Mouse (Mus musculus): ENCODE results near the gene Sphk2. TPM values are rescaled to one million over a fixed set of nuclear protein-coding genes. Genes with fewer than 3 reads are reported as not detected.
"Not testable (repeated sequence)": the region's sequence is repeated elsewhere in the genome, so short reads cannot be mapped to it uniquely, and the experiment has no call there.

Gene Sphk2
- polyA plus RNA-seq, 1 experiment from 2014 or later, result 45.5 TPM

GRCm38 (mm10) chr7:45677627-45678295 is 40.0 kb downstream of the Sphk2 start:
- Histone ChIP-seq H3K27me3 (ENCODE audit: low read depth, poor library complexity, severe bottlenecking) (no peaks in the 10 kb centered on the region), H3K4me1 (peaks cover 8% of the 10 kb centered on the region), H3K36me3 (no peaks in the 10 kb centered on the region), H3K9me3 (replicated peaks) (no peaks in the 10 kb centered on the region), H3K4me3 (no peak overlapping the region), H3K27ac (no peak overlapping the region)
- DNase-seq (ENCODE audit: low spot score), result no peak
- WGBS, result 75% methylated on average over 7 of the region's 7 CpGs

GRCm38 (mm10) chr7:45668921-45669320 is 48.9 kb downstream of the Sphk2 start:
- Histone ChIP-seq H3K27me3 (ENCODE audit: low read depth, poor library complexity, severe bottlenecking) (no peaks in the 10 kb centered on the region), H3K27ac (no peak overlapping the region), H3K4me1 (peaks cover 20% of the 10 kb centered on the region), H3K4me3 (no peak overlapping the region), H3K36me3 (no peaks in the 10 kb centered on the region), H3K9me3 (replicated peaks) (no peaks in the 10 kb centered on the region)
- WGBS, result 96% methylated on average over 9 of the region's 9 CpGs
- DNase-seq (ENCODE audit: low spot score), result no peak

GRCm38 (mm10) chr7:45667761-45668160 is 50.0 kb downstream of the Sphk2 start:
- peaks cover 20% of the 10 kb centered on the region for H3K4me1 ChIP-seq
- no peaks in the 10 kb centered on the region for H3K9me3 ChIP-seq (replicated peaks)
- 71% methylated on average over 14 of the region's 14 CpGs for WGBS
- no peak overlapping the region for H3K4me3 ChIP-seq
- H3K27ac ChIP-seq, result no peak overlapping the region
- no peak for DNase-seq (ENCODE audit: low spot score)
- no peaks in the 10 kb centered on the region for H3K27me3 ChIP-seq (ENCODE audit: low read depth, poor library complexity, severe bottlenecking)
- no peaks in the 10 kb centered on the region for H3K36me3 ChIP-seq

- Histone ChIP-seq H3K27ac (peak within 1 kb of the TSS; percentile 27; the same call in 1 of the 2 replicates), H3K4me3 (no peak within 1 kb of the TSS), H3K4me1 (peaks cover 20% of the 10 kb centered on the region), H3K36me3 (no peaks in the 10 kb centered on the region), H3K9me3 (replicated peaks) (no peaks in the 10 kb centered on the region), H3K27me3 (ENCODE audit: low read depth, poor library complexity, severe bottlenecking) (no peaks in the 10 kb centered on the region)
- 85% methylated on average over 7 of the region's 7 CpGs for WGBS
- DNase-seq (ENCODE audit: low spot score), result no peak
Observed at GRCm38 (mm10) chr7:45666161-45666560, 51.6 kb downstream of the Sphk2 start, which contains the start of gene Fut2. Gene Fut2 (minus strand): TSS chr7:45666394.

- Histone ChIP-seq H3K27me3 (ENCODE audit: low read depth, poor library complexity, severe bottlenecking) (no peaks in the 10 kb centered on the region), H3K4me3 (no peak overlapping the region), H3K9me3 (replicated peaks) (no peaks in the 10 kb centered on the region), H3K4me1 (peaks cover 20% of the 10 kb centered on the region), H3K36me3 (no peaks in the 10 kb centered on the region), H3K27ac (peak overlapping the region; percentile 27; the same call in 1 of the 2 replicates)
- no peak for DNase-seq (ENCODE audit: low spot score)
- 45% methylated on average over 13 of the region's 13 CpGs for WGBS
Observed at GRCm38 (mm10) chr7:45665303-45666138, 52.3 kb downstream of the Sphk2 start.

DNA sequence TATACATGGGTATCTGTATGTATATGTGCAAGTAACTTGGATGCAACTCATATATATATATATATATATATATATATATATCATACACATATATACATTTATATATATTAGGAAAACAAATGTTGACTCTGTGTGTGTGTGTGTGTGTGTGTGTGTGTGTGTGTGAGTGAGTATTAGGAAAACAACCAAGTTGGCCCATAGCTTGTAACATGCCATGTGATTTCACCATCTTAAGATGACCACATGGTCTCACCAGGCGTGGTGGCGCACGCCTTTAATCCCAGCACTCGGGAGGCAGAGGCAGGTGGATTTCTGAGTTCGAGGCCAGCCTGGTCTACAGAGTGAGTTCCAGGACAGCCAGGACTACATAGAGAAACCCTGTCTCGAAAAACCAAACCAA is 56.1 kb downstream of the Sphk2 start:
- H3K4me1 ChIP-seq, result peaks cover 20% of the 10 kb centered on the region
- not testable (repeated sequence) for DNase-seq (ENCODE audit: low spot score); H3K9me3 ChIP-seq (replicated peaks); H3K27ac ChIP-seq; H3K27me3 ChIP-seq (ENCODE audit: low read depth, poor library complexity, severe bottlenecking); H3K4me3 ChIP-seq; H3K36me3 ChIP-seq
- 96% methylated on average over 6 of the region's 6 CpGs for WGBS

GRCm38 (mm10) chr7:45660746-45661478 is 56.9 kb downstream of the Sphk2 start:
- H3K27ac ChIP-seq, result no peak overlapping the region
- no peak for DNase-seq (ENCODE audit: low spot score)
- H3K9me3 ChIP-seq (replicated peaks), result no peaks in the 10 kb centered on the region
- 86% methylated on average over 11 of the region's 11 CpGs for WGBS
- no peaks in the 10 kb centered on the region for H3K27me3 ChIP-seq (ENCODE audit: low read depth, poor library complexity, severe bottlenecking)
- no peak overlapping the region for H3K4me3 ChIP-seq
- H3K36me3 ChIP-seq, result no peaks in the 10 kb centered on the region
- H3K4me1 ChIP-seq, result peaks cover 27% of the 10 kb centered on the region

Other genes starting within 250 kb of the Sphk2 start
- 1.8 and 2.2 TPM in 2 replicates for gene Tulp2, start 236.1 kb downstream of the Sphk2 start, polyA plus RNA-seq (2016; fragmentation: Nextera tagmentation; extraction: Ambion mirVana)
- not detected in 2 replicates for gene Gm45808, start 231.2 kb downstream of the Sphk2 start, polyA plus RNA-seq (2016; fragmentation: Nextera tagmentation; extraction: Ambion mirVana)
- 4.9 and 5.8 TPM in 2 replicates for gene Dhdh, start 229.2 kb downstream of the Sphk2 start, polyA plus RNA-seq (2016; fragmentation: Nextera tagmentation; extraction: Ambion mirVana)
- gene Nucb1, start 207.6 kb downstream of the Sphk2 start, polyA plus RNA-seq (2016; fragmentation: Nextera tagmentation; extraction: Ambion mirVana), result 116 and 125 TPM in 2 replicates
- gene Ppp1r15a, start 191.7 kb downstream of the Sphk2 start, polyA plus RNA-seq (2016; fragmentation: Nextera tagmentation; extraction: Ambion mirVana), result 22.4 and 25.7 TPM in 2 replicates
- gene Plekha4, start 191.7 kb downstream of the Sphk2 start, polyA plus RNA-seq (2016; fragmentation: Nextera tagmentation; extraction: Ambion mirVana), result 0.43 and 1.0 TPM in 2 replicates
- 1.0 and 1.1 TPM in 2 replicates for gene Hsd17b14, start 163.1 kb downstream of the Sphk2 start, polyA plus RNA-seq (2016; fragmentation: Nextera tagmentation; extraction: Ambion mirVana)
- 65.8 and 68.0 TPM in 2 replicates for gene Bcat2, start 147.8 kb downstream of the Sphk2 start, polyA plus RNA-seq (2016; fragmentation: Nextera tagmentation; extraction: Ambion mirVana)
- not detected in 2 replicates for gene Fgf21, start 102.5 kb downstream of the Sphk2 start, polyA plus RNA-seq (2016; fragmentation: Nextera tagmentation; extraction: Ambion mirVana)
- not detected in 2 replicates for gene Fut1, start 100.7 kb downstream of the Sphk2 start, polyA plus RNA-seq (2016; fragmentation: Nextera tagmentation; extraction: Ambion mirVana)
- 0.24 TPM in 1 of 2 replicates, not detected in the other for gene Izumo1, start 96.2 kb downstream of the Sphk2 start, polyA plus RNA-seq (2016; fragmentation: Nextera tagmentation; extraction: Ambion mirVana)
- 8.0 and 8.3 TPM in 2 replicates for gene Rasip1, start 90.5 kb downstream of the Sphk2 start, polyA plus RNA-seq (2016; fragmentation: Nextera tagmentation; extraction: Ambion mirVana)
- gene Mamstr, start 78.0 kb downstream of the Sphk2 start, polyA plus RNA-seq (2016; fragmentation: Nextera tagmentation; extraction: Ambion mirVana), result 2.2 and 3.2 TPM in 2 replicates
- gene Fut2, start 51.6 kb downstream of the Sphk2 start, polyA plus RNA-seq (2016; fragmentation: Nextera tagmentation; extraction: Ambion mirVana), result 0.16 and 0.21 TPM in 2 replicates
- 0.16 and 0.39 TPM in 2 replicates for gene Ntn5, start 34.0 kb downstream of the Sphk2 start, polyA plus RNA-seq (2016; fragmentation: Nextera tagmentation; extraction: Ambion mirVana)
- gene Sec1, start 23.6 kb downstream of the Sphk2 start, polyA plus RNA-seq (2016; fragmentation: Nextera tagmentation; extraction: Ambion mirVana), result 0.54 and 0.83 TPM in 2 replicates
- 2.2 and 4.9 TPM in 2 replicates for gene Car11, start 18.2 kb downstream of the Sphk2 start, polyA plus RNA-seq (2016; fragmentation: Nextera tagmentation; extraction: Ambion mirVana)
- 3.7 and 4.7 TPM in 2 replicates for gene Dbp, start 12.9 kb downstream of the Sphk2 start, polyA plus RNA-seq (2016; fragmentation: Nextera tagmentation; extraction: Ambion mirVana)
- gene Rpl18, start 2.5 kb downstream of the Sphk2 start, polyA plus RNA-seq (2016; fragmentation: Nextera tagmentation; extraction: Ambion mirVana), result 1,218 and 1,459 TPM in 2 replicates
- 2.1 and 2.4 TPM in 2 replicates for gene Fam83e, start 3.2 kb upstream of the Sphk2 start, polyA plus RNA-seq (2016; fragmentation: Nextera tagmentation; extraction: Ambion mirVana)
- not detected in 2 replicates for gene Spaca4, start 7.8 kb upstream of the Sphk2 start, polyA plus RNA-seq (2016; fragmentation: Nextera tagmentation; extraction: Ambion mirVana)
- gene Lmtk3, start 65.7 kb upstream of the Sphk2 start, polyA plus RNA-seq (2016; fragmentation: Nextera tagmentation; extraction: Ambion mirVana), result 2.2 and 3.2 TPM in 2 replicates
- gene Sult2b1, start 66.7 kb upstream of the Sphk2 start, polyA plus RNA-seq (2016; fragmentation: Nextera tagmentation; extraction: Ambion mirVana), result 1.8 and 2.1 TPM in 2 replicates
- 170 TPM in 2 replicates for gene Cyth2, start 96.6 kb upstream of the Sphk2 start, polyA plus RNA-seq (2016; fragmentation: Nextera tagmentation; extraction: Ambion mirVana)
- gene Kcnj14, start 106.8 kb upstream of the Sphk2 start, polyA plus RNA-seq (2016; fragmentation: Nextera tagmentation; extraction: Ambion mirVana), result 1.2 and 1.4 TPM in 2 replicates
- gene Grwd1, start 112.9 kb upstream of the Sphk2 start, polyA plus RNA-seq (2016; fragmentation: Nextera tagmentation; extraction: Ambion mirVana), result 116 and 156 TPM in 2 replicates
- gene Kdelr1, start 154.8 kb upstream of the Sphk2 start, polyA plus RNA-seq (2016; fragmentation: Nextera tagmentation; extraction: Ambion mirVana), result 36.8 and 41.2 TPM in 2 replicates
- gene Grin2d, start 160.4 kb upstream of the Sphk2 start, polyA plus RNA-seq (2016; fragmentation: Nextera tagmentation; extraction: Ambion mirVana), result 0.09 and 0.10 TPM in 2 replicates
- 1.4 and 1.5 TPM in 2 replicates for gene Syngr4, start 178.7 kb upstream of the Sphk2 start, polyA plus RNA-seq (2016; fragmentation: Nextera tagmentation; extraction: Ambion mirVana)
- gene Tmem143, start 178.9 kb upstream of the Sphk2 start, polyA plus RNA-seq (2016; fragmentation: Nextera tagmentation; extraction: Ambion mirVana), result 4.8 and 5.7 TPM in 2 replicates
- gene Emp3, start 203.4 kb upstream of the Sphk2 start, polyA plus RNA-seq (2016; fragmentation: Nextera tagmentation; extraction: Ambion mirVana), result 18.5 and 34.5 TPM in 2 replicates
- gene Ccdc114, start 206.1 kb upstream of the Sphk2 start, polyA plus RNA-seq (2016; fragmentation: Nextera tagmentation; extraction: Ambion mirVana), result 4.4 and 6.3 TPM in 2 replicates

Data from limb, embryonic 10.5 days (tissue).